Mouse (Mus musculus): ENCODE measurements around the gene Gm20517.

Gm20517 gene

GRCm38 (mm10) chr17:47610849-47611660 lies at the start of gene Gm20517, which contains the start of the genes Bysl and Med20:
Gene Gm20517 (plus strand): TSS chr17:47611589.
Gene Bysl (minus strand): TSS chr17:47611492.
Gene Med20 (plus strand): TSS chr17:47611582.
- peak; percentile 94 to 96 for DNase-seq (ENCODE audit: low spot score in 2 of 2)

GRCm38 (mm10) chr17:47562875-47563274 lies 48.5 kb upstream of the Gm20517 start:
- no peak for DNase-seq (ENCODE audit: low spot score in 2 of 2)

- DNase-seq (ENCODE audit: low spot score in 2 of 2): no peak
Measured at GRCm38 (mm10) chr17:47564612-47565011, 46.8 kb upstream of the Gm20517 start.

- no peak for DNase-seq (ENCODE audit: low spot score in 2 of 2)
Measured at GRCm38 (mm10) chr17:47566133-47566532, 45.3 kb upstream of the Gm20517 start.

- peak; percentile 33 to 59 for DNase-seq (ENCODE audit: low spot score in 2 of 2)
Measured at GRCm38 (mm10) chr17:47567271-47567670, 44.1 kb upstream of the Gm20517 start.

GRCm38 (mm10) chr17:47568389-47568788 lies 43.0 kb upstream of the Gm20517 start:
- DNase-seq (ENCODE audit: low spot score in 2 of 2): no peak

GRCm38 (mm10) chr17:47568951-47569527 lies 42.4 kb upstream of the Gm20517 start:
- no peak for DNase-seq (ENCODE audit: low spot score in 2 of 2)

- DNase-seq (ENCODE audit: low spot score in 2 of 2): no peak
Measured at GRCm38 (mm10) chr17:47571621-47572020, 39.8 kb upstream of the Gm20517 start.

GRCm38 (mm10) chr17:47572436-47572835 lies 39.0 kb upstream of the Gm20517 start:
- DNase-seq (ENCODE audit: low spot score in 2 of 2): no peak

- DNase-seq (ENCODE audit: low spot score in 2 of 2): no peak
Measured at GRCm38 (mm10) chr17:47574028-47574427, 37.4 kb upstream of the Gm20517 start.

GRCm38 (mm10) chr17:47574830-47575229 lies 36.6 kb upstream of the Gm20517 start:
- peak in 1 of 2 experiments; percentile 37 for DNase-seq (ENCODE audit: low spot score in 2 of 2)

GRCm38 (mm10) chr17:47578655-47579054 lies 32.7 kb upstream of the Gm20517 start:
- DNase-seq (ENCODE audit: low spot score in 2 of 2): no peak

GRCm38 (mm10) chr17:47580962-47581361 lies 30.4 kb upstream of the Gm20517 start:
- DNase-seq (ENCODE audit: low spot score in 2 of 2): no peak

GRCm38 (mm10) chr17:47588517-47588916 lies 22.9 kb upstream of the Gm20517 start:
- no peak for DNase-seq (ENCODE audit: low spot score in 2 of 2)

GRCm38 (mm10) chr17:47591073-47591472 lies 20.3 kb upstream of the Gm20517 start:
- DNase-seq (ENCODE audit: low spot score in 2 of 2): no peak

GRCm38 (mm10) chr17:47593215-47593853 lies 18.1 kb upstream of the Gm20517 start:
- DNase-seq (ENCODE audit: low spot score in 2 of 2): peak; percentile 93

- peak in 1 of 2 experiments; percentile 47 for DNase-seq (ENCODE audit: low spot score in 2 of 2)
Measured at GRCm38 (mm10) chr17:47593854-47594182, 17.6 kb upstream of the Gm20517 start.

GRCm38 (mm10) chr17:47594183-47594968 lies 17.0 kb upstream of the Gm20517 start:
- peak; percentile 57 to 62 for DNase-seq (ENCODE audit: low spot score in 2 of 2)

- no peak for DNase-seq (ENCODE audit: low spot score in 2 of 2)
Measured at GRCm38 (mm10) chr17:47594969-47595247, 16.5 kb upstream of the Gm20517 start.

- peak; percentile 77 to 83 for DNase-seq (ENCODE audit: low spot score in 2 of 2)
Measured at GRCm38 (mm10) chr17:47595248-47596161, 15.9 kb upstream of the Gm20517 start.
